Mouse (Mus musculus): ENCODE data around the gene Smap1. TPM values are rescaled to one million over a fixed set of nuclear protein-coding genes. Genes with fewer than 3 reads are reported as not detected.
"Not testable (repeated sequence)": the region's sequence is repeated elsewhere in the genome, so short reads cannot be mapped to it uniquely, and the experiment has no call there.

Gene Smap1
- polyA plus RNA-seq (2015; fragmentation: Nextera tagmentation; extraction: Ambion mirVana), result 39.7 and 41.7 TPM in 2 replicates

DNA sequence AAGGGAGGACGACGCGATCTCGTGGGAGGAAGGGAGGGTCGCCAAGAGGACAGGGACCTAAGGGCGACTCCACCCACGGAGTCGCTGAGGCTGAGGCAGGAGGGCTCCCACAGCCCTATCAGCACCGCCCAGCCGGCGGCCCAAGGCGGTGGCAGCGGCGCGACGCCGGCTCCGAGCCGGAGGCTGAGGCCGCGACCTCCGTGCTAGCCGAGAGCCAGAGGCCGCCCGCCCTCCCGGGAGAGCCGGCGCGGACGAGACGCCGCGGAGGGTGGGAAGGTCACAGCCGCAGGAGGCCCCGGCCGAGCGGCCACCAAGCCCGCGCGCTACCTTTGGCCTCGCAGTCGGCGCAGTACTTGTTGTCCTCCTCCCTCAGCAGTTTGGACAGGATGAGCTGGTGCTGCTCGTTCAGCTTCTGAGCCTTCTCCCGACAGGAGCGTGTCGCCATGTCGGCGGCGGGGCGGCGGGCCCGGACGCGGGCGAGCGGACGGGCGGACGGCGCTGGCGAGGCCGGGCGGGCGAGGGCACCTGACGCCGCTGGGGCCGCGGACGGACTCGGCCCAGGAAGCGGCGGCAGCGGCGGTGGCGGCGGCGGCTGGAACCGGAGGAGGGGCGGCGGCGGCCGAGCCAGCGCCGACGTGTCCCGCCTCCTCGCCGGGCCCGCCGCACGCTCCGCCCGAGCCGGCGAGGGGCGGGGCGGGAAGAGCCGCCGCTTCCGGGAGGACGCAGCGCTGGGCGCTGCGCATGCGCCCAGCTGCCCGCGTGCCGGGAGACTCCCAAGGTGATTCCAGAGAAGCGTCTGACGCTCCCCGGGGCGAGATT lies at the start of gene Smap1:
Gene Smap1 (minus strand): TSS at position 607 of the 819 bp plus-strand sequence.
- Histone ChIP-seq H3K9me3 (replicated peaks) (no peaks in the 10 kb centered on the region; the same call in 1 of the 2 replicates), H3K9ac (peak within 1 kb of the TSS; percentile 81), H3K4me2 (peak within 1 kb of the TSS; percentile 74), H3K27me3 (no peaks in the 10 kb centered on the region), H3K36me3 (no peaks in the 10 kb centered on the region), H3K27ac (peak within 1 kb of the TSS; percentile 95), H3K4me3 (replicated peaks) (peak within 1 kb of the TSS; percentile 73), H3K4me1 (peaks cover 10% of the 10 kb centered on the region)
- under 1% methylated on average over 111 of the region's 113 CpGs for WGBS
- ATAC-seq (replicated peaks; ENCODE audit: low FRiP score), result peak; percentile 94

DNA sequence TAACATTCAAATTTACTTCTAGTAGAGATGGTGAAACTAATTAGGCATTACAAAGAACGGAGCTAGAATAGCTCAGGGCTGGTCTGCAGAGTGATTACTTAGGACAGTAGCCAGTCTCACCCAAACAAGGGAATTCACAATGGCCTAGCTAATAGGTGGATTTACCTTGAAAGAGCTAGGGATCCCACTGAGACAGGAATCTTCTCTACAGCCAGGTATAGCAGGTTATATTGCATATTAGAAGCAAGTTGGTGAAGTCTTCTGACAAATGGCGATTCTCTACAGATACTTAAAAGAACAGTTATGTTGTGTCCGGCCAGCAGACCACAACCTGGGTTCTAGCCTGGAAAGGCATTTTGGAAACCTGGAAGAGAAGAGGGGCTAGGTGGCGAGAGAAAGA lies 49.0 kb upstream of the Smap1 start:
- H3K27ac ChIP-seq; H3K9me3 ChIP-seq (replicated peaks); ATAC-seq (replicated peaks; ENCODE audit: low FRiP score); H3K4me1 ChIP-seq; H3K9ac ChIP-seq; H3K27me3 ChIP-seq; H3K36me3 ChIP-seq; H3K4me3 ChIP-seq (replicated peaks); H3K4me2 ChIP-seq: not testable (repeated sequence)
- 89% methylated on average over 3 of the region's 4 CpGs for WGBS

DNA sequence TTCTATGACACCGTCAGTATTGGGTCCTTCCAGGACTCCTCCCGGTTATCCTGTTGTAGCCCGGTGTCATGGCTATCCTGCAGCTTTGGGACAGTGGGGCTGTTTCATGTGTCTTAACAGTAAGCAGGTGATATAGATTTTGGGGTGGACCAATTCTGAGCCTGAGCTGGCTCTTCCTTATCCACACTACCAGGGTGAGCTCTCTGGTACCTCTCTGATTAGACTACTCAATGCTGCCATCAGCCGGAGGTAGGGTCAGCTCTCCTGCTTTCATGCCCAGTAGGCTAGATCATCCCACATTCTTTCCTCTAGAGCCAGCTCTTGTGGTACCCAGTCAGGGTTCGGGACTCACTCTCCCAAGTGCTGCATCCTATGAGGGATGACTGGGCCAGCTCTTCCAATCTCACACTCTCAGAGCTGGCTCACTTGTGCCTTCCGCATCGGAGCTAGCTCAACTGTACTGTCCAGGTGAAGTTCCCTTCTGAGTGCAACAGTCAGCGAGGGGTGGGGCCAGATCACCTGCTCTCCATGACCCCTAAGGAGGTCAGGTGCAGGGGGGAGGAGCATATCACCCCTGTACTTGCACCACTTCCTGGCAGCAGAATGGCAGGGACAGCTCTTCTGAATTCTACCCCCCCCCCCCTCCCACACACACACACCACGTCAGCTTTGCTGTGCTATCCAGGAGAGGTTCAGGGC lies 46.1 kb upstream of the Smap1 start:
- WGBS, result 84% methylated on average over 9 of the region's 9 CpGs
- Histone ChIP-seq H3K4me1 (no peaks in the 10 kb centered on the region), H3K27me3 (no peaks in the 10 kb centered on the region), H3K4me2 (no peak overlapping the region), H3K4me3 (replicated peaks) (no peak overlapping the region), H3K9me3 (replicated peaks) (no peaks in the 10 kb centered on the region), H3K36me3 (no peaks in the 10 kb centered on the region), H3K27ac (no peak overlapping the region), H3K9ac (no peak overlapping the region)
- ATAC-seq (replicated peaks; ENCODE audit: low FRiP score), result 0 out of 2 replicates have a peak, but pooled peaks have one; percentile 9

- no peak for ATAC-seq (replicated peaks; ENCODE audit: low FRiP score)
- Histone ChIP-seq H3K9me3 (replicated peaks) (no peaks in the 10 kb centered on the region), H3K4me1 (no peaks in the 10 kb centered on the region), H3K4me2 (no peak overlapping the region), H3K9ac (no peak overlapping the region), H3K4me3 (replicated peaks) (no peak overlapping the region), H3K36me3 (no peaks in the 10 kb centered on the region), H3K27ac (no peak overlapping the region), H3K27me3 (no peaks in the 10 kb centered on the region)
- WGBS, result 81% methylated on average over 1 of the region's 1 CpGs
Observed at GRCm38 (mm10) chr1:23966226-23966625, 44.1 kb upstream of the Smap1 start.

- Histone ChIP-seq H3K4me2 (peak overlapping the region; percentile 52), H3K9ac (no peak overlapping the region), H3K9me3 (replicated peaks) (no peaks in the 10 kb centered on the region), H3K27ac (no peak overlapping the region), H3K4me3 (replicated peaks) (peak overlapping the region; percentile 33), H3K27me3 (no peaks in the 10 kb centered on the region), H3K36me3 (no peaks in the 10 kb centered on the region), H3K4me1 (peaks cover 8% of the 10 kb centered on the region; the same call in 1 of the 2 replicates)
- 27% methylated on average over 6 of the region's 6 CpGs for WGBS
- 0 out of 2 replicates have a peak, but pooled peaks have one; percentile 52 for ATAC-seq (replicated peaks; ENCODE audit: low FRiP score)
Observed at GRCm38 (mm10) chr1:23959415-23959732, 37.3 kb upstream of the Smap1 start.

DNA sequence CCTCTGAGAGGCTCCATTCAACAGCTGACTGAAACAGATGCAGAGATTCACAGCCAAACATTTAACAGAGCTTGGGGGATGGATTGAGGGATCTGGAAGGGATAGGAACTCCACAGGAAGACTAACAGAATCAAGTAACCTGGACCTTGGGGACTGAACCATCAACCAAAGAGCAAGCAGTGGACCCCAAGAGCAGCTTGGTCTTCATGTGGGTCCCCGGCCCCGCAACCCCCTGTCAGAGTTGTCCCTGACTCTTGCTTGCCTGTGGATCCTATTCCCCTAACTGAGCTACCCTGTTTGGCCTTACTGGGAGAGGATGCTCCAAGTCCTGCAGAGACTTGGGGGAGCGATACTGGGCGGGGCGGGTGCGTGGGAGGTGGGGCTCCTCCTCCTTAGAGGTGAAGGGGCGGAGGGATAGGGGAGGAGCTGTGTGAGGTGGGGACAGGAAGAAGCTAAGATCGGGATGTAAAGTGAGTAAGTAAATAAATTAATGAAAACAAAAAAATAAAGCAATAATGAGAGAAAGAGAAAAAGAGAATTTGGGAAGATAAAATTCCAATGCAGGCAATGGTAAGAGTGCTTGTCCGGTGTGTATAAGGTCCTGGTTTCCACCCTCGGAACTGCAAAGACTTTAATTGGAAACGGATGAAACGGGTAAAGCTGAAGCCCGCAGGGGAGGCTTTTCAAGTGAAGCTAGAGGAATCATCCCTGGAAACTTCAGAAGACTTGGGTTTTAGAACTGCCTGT lies 36.7 kb upstream of the Smap1 start:
- WGBS, result 14% methylated on average over 13 of the region's 13 CpGs
- Histone ChIP-seq H3K4me3 (replicated peaks) (peak overlapping the region; percentile 33), H3K27me3 (no peaks in the 10 kb centered on the region), H3K9ac (no peak overlapping the region), H3K36me3 (no peaks in the 10 kb centered on the region), H3K4me2 (peak overlapping the region; percentile 52), H3K4me1 (peaks cover 8% of the 10 kb centered on the region; the same call in 1 of the 2 replicates), H3K9me3 (replicated peaks) (no peaks in the 10 kb centered on the region), H3K27ac (no peak overlapping the region)
- peak; percentile 81; the same call in 1 of the 2 replicates for ATAC-seq (replicated peaks; ENCODE audit: low FRiP score)

GRCm38 (mm10) chr1:23958101-23958500 lies 36.0 kb upstream of the Smap1 start:
- 90% methylated on average over 6 of the region's 6 CpGs for WGBS
- no peak overlapping the region for H3K4me3 ChIP-seq (replicated peaks)
- peaks cover 8% of the 10 kb centered on the region; the same call in 1 of the 2 replicates for H3K4me1 ChIP-seq
- no peaks in the 10 kb centered on the region for H3K36me3 ChIP-seq
- no peak for ATAC-seq (replicated peaks; ENCODE audit: low FRiP score)
- no peak overlapping the region for H3K4me2 ChIP-seq
- no peak overlapping the region for H3K27ac ChIP-seq
- no peak overlapping the region for H3K9ac ChIP-seq
- H3K9me3 ChIP-seq (replicated peaks), result no peaks in the 10 kb centered on the region
- no peaks in the 10 kb centered on the region for H3K27me3 ChIP-seq

- Histone ChIP-seq H3K4me2 (no peak overlapping the region), H3K27ac (no peak overlapping the region), H3K9me3 (replicated peaks) (no peaks in the 10 kb centered on the region), H3K4me1 (peaks cover 8% of the 10 kb centered on the region; the same call in 1 of the 2 replicates), H3K9ac (no peak overlapping the region), H3K36me3 (no peaks in the 10 kb centered on the region), H3K27me3 (no peaks in the 10 kb centered on the region), H3K4me3 (replicated peaks) (no peak overlapping the region)
- WGBS, result 90% methylated on average over 4 of the region's 4 CpGs
- no peak for ATAC-seq (replicated peaks; ENCODE audit: low FRiP score)
Observed at GRCm38 (mm10) chr1:23955539-23955938, 33.4 kb upstream of the Smap1 start.

DNA sequence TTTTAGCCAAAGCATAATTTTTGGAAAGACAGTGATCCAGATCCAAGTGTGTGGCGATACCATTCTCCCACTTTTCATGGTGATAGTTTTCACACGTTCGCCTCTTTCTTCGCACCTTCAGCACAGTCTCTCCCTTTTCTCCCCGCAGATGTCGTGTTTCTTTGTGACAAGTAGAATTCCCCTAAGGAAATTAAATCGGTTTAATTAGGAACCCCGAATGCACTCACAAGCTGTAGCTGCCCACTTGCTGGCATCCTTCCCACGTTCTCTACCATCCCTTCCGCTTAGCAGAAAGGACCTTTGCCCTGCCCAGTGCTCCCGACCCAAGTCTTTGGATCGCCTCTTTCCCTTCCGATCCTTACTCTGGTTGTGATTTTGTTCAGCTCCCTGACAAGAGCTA lies 31.8 kb upstream of the Smap1 start:
- 73% methylated on average over 13 of the region's 13 CpGs for WGBS
- Histone ChIP-seq H3K27ac (no peak overlapping the region), H3K4me2 (no peak overlapping the region), H3K9ac (no peak overlapping the region), H3K4me1 (0 out of 2 replicates have a peak, but pooled peaks cover 2% of the 10 kb centered on the region), H3K36me3 (no peaks in the 10 kb centered on the region), H3K9me3 (replicated peaks) (no peaks in the 10 kb centered on the region), H3K27me3 (no peaks in the 10 kb centered on the region), H3K4me3 (replicated peaks) (no peak overlapping the region)
- ATAC-seq (replicated peaks; ENCODE audit: low FRiP score), result no peak

- ATAC-seq (replicated peaks; ENCODE audit: low FRiP score), result no peak
- WGBS, result 85% methylated on average over 15 of the region's 15 CpGs
Observed at GRCm38 (mm10) chr1:23948778-23949699, 26.9 kb upstream of the Smap1 start.

DNA sequence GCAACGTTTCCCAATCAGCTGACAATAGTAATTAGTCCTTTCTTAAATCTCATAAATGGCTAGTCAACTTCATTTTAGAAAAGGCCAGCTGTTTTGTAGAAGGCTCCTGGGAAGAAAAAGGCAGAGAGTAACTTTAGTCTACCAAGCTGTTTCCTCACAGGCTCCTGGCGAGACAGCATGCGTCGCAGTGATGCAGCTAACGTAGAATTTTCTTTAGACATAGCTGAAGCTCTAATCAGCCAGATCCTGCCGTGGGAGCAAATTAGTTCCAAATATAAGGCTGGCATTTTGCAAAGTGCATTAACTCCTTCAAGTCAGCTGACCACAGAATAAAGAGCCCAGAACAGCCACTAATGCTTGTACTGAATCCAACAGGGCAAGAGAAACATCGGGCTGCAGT lies 26.2 kb upstream of the Smap1 start:
- no peak overlapping the region for H3K27ac ChIP-seq
- no peak overlapping the region for H3K4me2 ChIP-seq
- no peak for ATAC-seq (replicated peaks; ENCODE audit: low FRiP score)
- H3K9me3 ChIP-seq (replicated peaks), result no peaks in the 10 kb centered on the region
- WGBS, result 81% methylated on average over 7 of the region's 7 CpGs
- H3K9ac ChIP-seq, result no peak overlapping the region
- H3K36me3 ChIP-seq, result no peaks in the 10 kb centered on the region
- H3K27me3 ChIP-seq, result no peaks in the 10 kb centered on the region
- no peak overlapping the region for H3K4me3 ChIP-seq (replicated peaks)
- no peaks in the 10 kb centered on the region for H3K4me1 ChIP-seq

More at GRCm38 (mm10) chr1:23948778-23949699, 26.9 kb upstream of the Smap1 start:
- no peaks in the 10 kb centered on the region for H3K27me3 ChIP-seq
- no peaks in the 10 kb centered on the region for H3K4me1 ChIP-seq
- no peak overlapping the region for H3K4me3 ChIP-seq (replicated peaks)
- H3K36me3 ChIP-seq, result no peaks in the 10 kb centered on the region
- no peaks in the 10 kb centered on the region for H3K9me3 ChIP-seq (replicated peaks)
- H3K27ac ChIP-seq, result no peak overlapping the region
- no peak overlapping the region for H3K9ac ChIP-seq
- H3K4me2 ChIP-seq, result no peak overlapping the region
